Mouse (Mus musculus) olfactory bulb, adult 2 months (tissue): ENCODE data around the gene Cxcl1. TPM values are rescaled to one million over a fixed set of nuclear protein-coding genes. Genes with fewer than 3 reads are reported as not detected.

Source experiments
- H3K27ac ChIP-seq: fragments of 200-500 bp; 2 replicates; pipeline ENCODE4 v1.5.1; 2012; ENCODE audit warnings: low read depth, low read length; ENCODE audit not compliant: insufficient read depth
- H3K4me1 ChIP-seq: fragments of 200-500 bp; 2 replicates; pipeline ENCODE4 v1.6.1; 2012; ENCODE audit warnings: low read length; ENCODE audit not compliant: control insufficient read depth, insufficient read depth
- H3K4me3 ChIP-seq: fragments of 200-500 bp; 2 replicates; pipeline ENCODE4 v1.5.1; 2012; ENCODE audit warnings: mild to moderate bottlenecking, low read depth, low read length, moderate library complexity; ENCODE audit not compliant: insufficient read depth
- CTCF ChIP-seq: fragments of 200-500 bp; IDR thresholded peaks from 2 replicates; pipeline ENCODE4 v1.5.1; 2012; ENCODE audit warnings: low read depth, mild to moderate bottlenecking, low read length, moderate library complexity; ENCODE audit not compliant: insufficient read depth
- POLR2A ChIP-seq: fragments of 200-500 bp; IDR thresholded peaks from 2 replicates; pipeline ENCODE4 v1.6.1; 2012; ENCODE audit warnings: mild to moderate bottlenecking, low read depth, low read length, moderate library complexity; ENCODE audit not compliant: insufficient read depth
- WGBS: fragments of 180-500 bp; shearing (Covaris S2); methylation state at CpG from one replicate; pipeline ENCODE4 v1.1.7; 2018; 5-methylcytosine and 5-hydroxymethylcytosine counted together
- polyA plus RNA-seq: library from polyadenylated mRNA; stranded (reverse); fragments of >200 nt; gene quantifications from 2 replicates; pipeline ENCODE4 v1.2.4, GENCODE M21; 2012; ENCODE audit warnings: low replicate concordance; ENCODE audit not compliant: missing spikeins, insufficient read depth, insufficient read length

Cxcl1 gene
- polyA plus RNA-seq, 1 experiment: not detected

- Histone ChIP-seq H3K4me1 (peaks cover 7% of the 10 kb centered on the region; the same call in 1 of the 2 replicates), H3K4me3 (no peak overlapping the region), H3K27ac (no peak overlapping the region)
- TF ChIP-seq POLR2A: no peak
- TF ChIP-seq CTCF: no peak
- WGBS: 15% methylated on average over 10 of the region's 10 CpGs
Observed at GRCm38 (mm10) chr5:90902380-90903260, 11.6 kb downstream of the Cxcl1 start.

GRCm38 (mm10) chr5:90903339-90904020 lies 12.4 kb downstream of the Cxcl1 start, which contains the start of gene Cxcl2:
Cxcl2 (plus strand) TSS chr5:90903871.
- Histone ChIP-seq H3K4me3 (no peak within 1 kb of the TSS), H3K27ac (no peak within 1 kb of the TSS), H3K4me1 (peaks cover 7% of the 10 kb centered on the region; the same call in 1 of the 2 replicates)
- TF ChIP-seq CTCF: no peak
- TF ChIP-seq POLR2A: no peak
- WGBS: 5% methylated on average over 22 of the region's 22 CpGs

- H3K27ac ChIP-seq: no peak overlapping the region
- TF ChIP-seq CTCF (no peak), POLR2A (no peak)
- WGBS: 0% methylated on average over 2 of the region's 2 CpGs
- no peak overlapping the region for H3K4me3 ChIP-seq
- no peaks in the 10 kb centered on the region; the same call in 1 of the 2 replicates for H3K4me1 ChIP-seq
Observed at GRCm38 (mm10) chr5:90908983-90909382, 17.9 kb downstream of the Cxcl1 start.

- WGBS: 62% methylated on average over 2 of the region's 2 CpGs
- TF ChIP-seq POLR2A (no peak), CTCF (no peak)
- Histone ChIP-seq H3K27ac (no peak overlapping the region), H3K4me1 (no peaks in the 10 kb centered on the region), H3K4me3 (no peak overlapping the region)
Observed at GRCm38 (mm10) chr5:90919495-90919894, 28.5 kb downstream of the Cxcl1 start.

- H3K27ac ChIP-seq: no peak overlapping the region
- no peak overlapping the region for H3K4me3 ChIP-seq
- WGBS: 96% methylated on average over 4 of the region's 4 CpGs
- no peaks in the 10 kb centered on the region for H3K4me1 ChIP-seq
- no peak for TF ChIP-seq CTCF
- TF ChIP-seq POLR2A: no peak
Observed at GRCm38 (mm10) chr5:90922958-90923357, 31.9 kb downstream of the Cxcl1 start.

- Histone ChIP-seq H3K4me1 (no peaks in the 10 kb centered on the region), H3K4me3 (peak overlapping the region; percentile 76), H3K27ac (peak overlapping the region; percentile 26; the same call in 1 of the 2 replicates)
- WGBS: 42% methylated on average over 2 of the region's 2 CpGs
- TF ChIP-seq POLR2A: no peak
- TF ChIP-seq CTCF: no peak
Observed at GRCm38 (mm10) chr5:90930546-90930945, 39.5 kb downstream of the Cxcl1 start.

GRCm38 (mm10) chr5:90930971-90931851 lies 40.2 kb downstream of the Cxcl1 start, which contains the start of gene Mthfd2l:
Mthfd2l (plus strand) TSS chr5:90931117.
- H3K4me1 ChIP-seq: no peaks in the 10 kb centered on the region
- under 1% methylated on average over 79 of the region's 79 CpGs for WGBS
- H3K4me3 ChIP-seq: peak within 1 kb of the TSS; percentile 76
- peak; percentile 52; the same call in 1 of the 2 replicates for TF ChIP-seq CTCF
- TF ChIP-seq POLR2A: peak; percentile 28; the same call in 1 of the 2 replicates
- H3K27ac ChIP-seq: peak within 1 kb of the TSS; percentile 29

- no peak for TF ChIP-seq CTCF
- WGBS: 33% methylated on average over 6 of the region's 6 CpGs
- H3K4me3 ChIP-seq: peak overlapping the region; percentile 76
- H3K4me1 ChIP-seq: no peaks in the 10 kb centered on the region
- H3K27ac ChIP-seq: peak overlapping the region; percentile 29; the same call in 1 of the 2 replicates
Observed at GRCm38 (mm10) chr5:90931911-90932310, 40.9 kb downstream of the Cxcl1 start.
